Mouse (Mus musculus) limb, embryonic 13.5 days (tissue): ENCODE results near the gene Scube1. TPM values are rescaled to one million over a fixed set of nuclear protein-coding genes. Genes with fewer than 3 reads are reported as not detected.

Experiments used
- ATAC-seq: fragments of 200-750 bp; cut with Nextera tagmentation; 2 replicates; pipeline ENCODE4 v1.8.0; 2017; ENCODE audit warnings: low read depth, moderate number of reproducible peaks, moderate TSS enrichment; ENCODE audit not compliant: low FRiP score
- H3K27ac ChIP-seq: fragments of 300-500 bp; sonication (generic); 2 replicates; pipeline ENCODE4 v1.5.1; 2015; ENCODE audit warnings: inconsistent platforms, mild to moderate bottlenecking, moderate library complexity
- H3K27me3 ChIP-seq: fragments of 300-500 bp; sonication (generic); 2 replicates; pipeline ENCODE4 v1.6.1; 2015; ENCODE audit warnings: mild to moderate bottlenecking, inconsistent platforms
- H3K36me3 ChIP-seq: fragments of 300-500 bp; sonication (generic); 2 replicates; pipeline ENCODE4 v1.6.1; 2015; ENCODE audit warnings: inconsistent platforms, mild to moderate bottlenecking, moderate library complexity
- H3K4me1 ChIP-seq: fragments of 300-500 bp; sonication (generic); 2 replicates; pipeline ENCODE4 v1.6.1; 2015; ENCODE audit warnings: inconsistent platforms
- H3K4me2 ChIP-seq: fragments of 300-500 bp; sonication (generic); replicated peaks from 2 replicates; pipeline ENCODE4 v1.6.1; 2015; ENCODE audit warnings: inconsistent platforms, mild to moderate bottlenecking, moderate library complexity
- H3K4me3 ChIP-seq: fragments of 300-500 bp; sonication (generic); 2 replicates; pipeline ENCODE4 v1.5.1; 2015; ENCODE audit warnings: moderate library complexity, mild to moderate bottlenecking, inconsistent platforms
- H3K9ac ChIP-seq: fragments of 300-500 bp; sonication (generic); 2 replicates; pipeline ENCODE4 v1.6.1; 2015; ENCODE audit warnings: mild to moderate bottlenecking, inconsistent platforms
- H3K9me3 ChIP-seq: fragments of 300-500 bp; sonication (generic); 2 replicates; pipeline ENCODE4 v1.6.1; 2016; ENCODE audit warnings: inconsistent platforms
- WGBS: fragments of 180-500 bp; shearing (Covaris S2); methylation state at CpG from one replicate; pipeline ENCODE4 v1.1.7; 2015; 5-methylcytosine and 5-hydroxymethylcytosine counted together
- polyA plus RNA-seq: library from polyadenylated mRNA; unstranded; fragments of >200 nt; fragmentation: Nextera tagmentation; extraction: Ambion mirVana; gene quantifications from 2 replicates; pipeline ENCODE4 v1.2.1, GENCODE M21; 2015

The Scube1 gene
- polyA plus RNA-seq, 1 experiment from 2014 or later = 22.0 TPM

DNA sequence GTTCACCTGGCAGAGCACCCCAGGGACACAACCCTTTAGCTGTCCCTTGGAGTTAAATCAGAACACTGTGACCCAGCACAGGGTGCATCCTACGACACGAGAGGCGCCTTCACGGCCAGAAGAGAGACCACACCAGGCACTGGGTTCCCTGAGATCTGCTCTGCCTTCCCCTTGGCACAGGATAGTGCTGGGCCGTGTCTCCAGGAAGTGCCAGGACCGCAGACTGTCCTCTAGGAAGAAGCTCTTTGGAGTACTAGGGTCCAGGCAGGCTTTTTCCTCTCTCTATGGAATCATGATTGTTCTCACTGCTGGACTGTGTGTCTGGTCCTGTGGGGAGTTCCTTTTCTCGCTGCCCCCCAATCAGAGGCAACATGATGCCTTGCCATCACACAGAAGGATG lies 44.5 kb downstream of the Scube1 start:
- Histone ChIP-seq H3K4me1 (peaks cover 67% of the 10 kb centered on the region), H3K4me3 (no peak overlapping the region), H3K4me2 (no peak overlapping the region), H3K27ac (no peak overlapping the region), H3K36me3 (no peaks in the 10 kb centered on the region; the same call in 1 of the 2 replicates), H3K9me3 (no peaks in the 10 kb centered on the region), H3K9ac (no peak overlapping the region), H3K27me3 (peaks cover 59% of the 10 kb centered on the region)
- ATAC-seq = no peak
- WGBS = 75% methylated on average over 7 of the region's 7 CpGs

DNA sequence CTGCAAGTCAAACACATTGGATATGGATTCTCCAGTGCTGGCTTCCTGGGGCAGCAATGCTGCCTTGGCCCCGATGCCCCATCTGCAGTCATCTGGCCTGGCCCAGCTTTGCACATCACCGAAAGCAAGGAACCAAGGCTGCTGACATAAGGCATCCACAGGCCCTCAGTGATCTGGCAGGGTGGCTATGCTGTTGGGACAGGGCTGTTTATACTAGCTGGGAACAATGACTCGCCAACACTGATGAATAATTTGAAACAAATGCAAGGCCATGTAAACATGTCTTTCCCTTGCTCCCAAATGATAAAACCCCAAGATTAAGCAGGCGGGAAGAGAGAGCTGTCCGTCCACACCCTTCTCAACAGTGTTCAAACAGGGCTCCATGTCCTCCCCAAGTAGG lies 45.1 kb downstream of the Scube1 start:
- Histone ChIP-seq H3K27ac (no peak overlapping the region), H3K9me3 (no peaks in the 10 kb centered on the region), H3K4me1 (peaks cover 67% of the 10 kb centered on the region), H3K27me3 (peaks cover 64% of the 10 kb centered on the region), H3K9ac (no peak overlapping the region), H3K36me3 (no peaks in the 10 kb centered on the region; the same call in 1 of the 2 replicates), H3K4me2 (no peak overlapping the region), H3K4me3 (no peak overlapping the region)
- 74% methylated on average over 5 of the region's 5 CpGs for whole genome bisulfite sequencing
- ATAC-seq = no peak

DNA sequence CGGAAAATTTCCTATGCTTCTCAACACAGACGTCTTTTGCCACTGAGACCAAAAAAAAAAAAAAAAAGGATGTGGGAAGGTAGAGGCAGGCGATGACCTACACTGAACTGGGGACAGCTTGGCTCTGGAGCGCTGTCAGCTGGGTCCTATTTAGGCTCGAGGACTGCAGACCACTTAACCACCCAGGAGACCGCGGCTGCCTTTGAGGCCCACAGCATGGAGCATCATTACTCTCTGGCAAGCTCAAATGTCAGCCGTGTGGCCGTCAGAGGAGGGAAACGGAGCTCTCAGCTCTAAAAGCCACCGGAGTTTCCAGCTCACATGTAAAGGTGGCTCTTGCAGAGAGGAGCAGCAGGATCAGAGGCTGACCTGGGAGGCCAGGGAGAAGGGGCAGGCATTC lies 46.2 kb downstream of the Scube1 start:
- peak; percentile 26; the same call in 1 of the 2 replicates for ATAC-seq
- H3K27me3 ChIP-seq = peaks cover 72% of the 10 kb centered on the region
- no peaks in the 10 kb centered on the region; the same call in 1 of the 2 replicates for H3K36me3 ChIP-seq
- peak overlapping the region; percentile 77 for H3K27ac ChIP-seq
- no peaks in the 10 kb centered on the region for H3K9me3 ChIP-seq
- no peak overlapping the region for H3K9ac ChIP-seq
- 3% methylated on average over 11 of the region's 11 CpGs for WGBS
- peaks cover 63% of the 10 kb centered on the region for H3K4me1 ChIP-seq
- peak overlapping the region; percentile 50 for H3K4me2 ChIP-seq
- H3K4me3 ChIP-seq = no peak overlapping the region

DNA sequence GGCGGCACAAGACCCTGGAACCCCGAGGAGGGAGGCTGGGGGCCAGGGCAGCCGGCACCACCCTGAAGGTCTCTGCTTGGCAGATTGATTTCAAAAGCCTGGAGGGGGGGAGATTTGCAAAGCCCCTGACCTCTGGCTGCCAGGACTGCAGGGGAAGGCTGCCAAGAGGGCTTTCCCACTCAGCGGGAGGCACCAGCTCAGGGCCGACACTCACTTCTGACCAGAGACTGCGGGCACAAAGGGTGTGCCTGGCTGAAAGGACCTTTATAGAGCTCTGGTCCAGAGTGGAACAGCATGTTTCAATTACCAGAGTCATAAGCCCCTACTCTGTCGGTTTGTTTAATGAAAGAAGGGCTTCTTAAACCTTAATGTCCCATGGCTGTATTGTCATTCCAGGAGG lies 46.7 kb downstream of the Scube1 start:
- peak overlapping the region; percentile 77; the same call in 1 of the 2 replicates for H3K27ac ChIP-seq
- H3K4me1 ChIP-seq = peaks cover 58% of the 10 kb centered on the region
- H3K4me2 ChIP-seq = peak overlapping the region; percentile 50
- H3K9me3 ChIP-seq = no peaks in the 10 kb centered on the region
- H3K9ac ChIP-seq = peak overlapping the region; percentile 13
- H3K4me3 ChIP-seq = peak overlapping the region; percentile 8; the same call in 1 of the 2 replicates
- peaks cover 74% of the 10 kb centered on the region for H3K27me3 ChIP-seq
- 9% methylated on average over 7 of the region's 7 CpGs for WGBS
- H3K36me3 ChIP-seq = no peaks in the 10 kb centered on the region; the same call in 1 of the 2 replicates
- ATAC-seq = peak; percentile 64

DNA sequence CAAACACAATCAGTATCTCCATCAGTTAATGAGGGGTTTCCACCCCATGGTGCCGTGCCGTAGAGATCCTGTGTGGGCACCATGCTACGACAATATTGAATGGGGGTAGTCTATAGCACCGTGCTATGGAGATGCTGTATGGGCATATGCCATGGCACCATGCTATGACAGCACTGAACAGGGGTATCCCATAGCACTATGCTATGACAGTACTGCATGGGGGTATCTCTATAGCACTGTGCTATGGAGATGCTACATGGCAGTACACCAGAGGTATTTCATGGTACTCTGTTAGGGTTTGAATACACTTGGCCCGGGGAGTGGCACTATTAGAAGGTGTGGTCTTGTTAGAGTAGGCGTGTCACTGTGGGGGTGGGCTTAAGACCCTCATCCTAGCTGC lies 47.7 kb downstream of the Scube1 start:
- ATAC-seq = 0 out of 2 replicates have a peak, but pooled peaks have one; percentile 18
- Histone ChIP-seq H3K9ac (no peak overlapping the region), H3K4me2 (no peak overlapping the region), H3K9me3 (no peaks in the 10 kb centered on the region; the same call in 1 of the 2 replicates), H3K27me3 (peaks cover 83% of the 10 kb centered on the region), H3K36me3 (peaks cover 3% of the 10 kb centered on the region; the same call in 1 of the 2 replicates), H3K4me1 (peaks cover 48% of the 10 kb centered on the region), H3K4me3 (no peak overlapping the region), H3K27ac (no peak overlapping the region)
- 85% methylated on average over 6 of the region's 6 CpGs for WGBS

DNA sequence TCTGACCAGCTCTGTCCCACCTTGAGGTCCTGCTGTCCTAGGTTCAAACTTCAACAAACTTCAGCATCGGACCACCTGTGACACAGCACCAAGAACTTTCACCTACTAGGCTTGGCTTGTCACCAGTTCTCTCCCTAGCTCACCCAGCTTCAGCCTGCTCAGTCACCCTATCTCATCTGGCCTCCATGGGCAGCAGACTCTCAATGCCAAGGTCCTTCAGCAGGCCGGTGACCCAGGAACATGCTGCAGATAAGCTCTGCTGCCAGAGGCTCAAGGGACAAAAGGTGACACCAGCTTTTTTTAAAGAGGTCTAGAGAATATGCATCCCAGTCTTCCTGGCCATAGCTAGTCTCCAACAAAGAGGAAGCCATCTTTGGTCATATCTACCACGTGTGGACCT lies 48.5 kb downstream of the Scube1 start:
- WGBS = 91% methylated on average over 3 of the region's 3 CpGs
- Histone ChIP-seq H3K27me3 (peaks cover 83% of the 10 kb centered on the region), H3K4me3 (no peak overlapping the region), H3K36me3 (peaks cover 3% of the 10 kb centered on the region; the same call in 1 of the 2 replicates), H3K9me3 (no peaks in the 10 kb centered on the region; the same call in 1 of the 2 replicates), H3K9ac (no peak overlapping the region), H3K4me1 (peaks cover 40% of the 10 kb centered on the region), H3K4me2 (no peak overlapping the region), H3K27ac (no peak overlapping the region)
- no peak for ATAC-seq

DNA sequence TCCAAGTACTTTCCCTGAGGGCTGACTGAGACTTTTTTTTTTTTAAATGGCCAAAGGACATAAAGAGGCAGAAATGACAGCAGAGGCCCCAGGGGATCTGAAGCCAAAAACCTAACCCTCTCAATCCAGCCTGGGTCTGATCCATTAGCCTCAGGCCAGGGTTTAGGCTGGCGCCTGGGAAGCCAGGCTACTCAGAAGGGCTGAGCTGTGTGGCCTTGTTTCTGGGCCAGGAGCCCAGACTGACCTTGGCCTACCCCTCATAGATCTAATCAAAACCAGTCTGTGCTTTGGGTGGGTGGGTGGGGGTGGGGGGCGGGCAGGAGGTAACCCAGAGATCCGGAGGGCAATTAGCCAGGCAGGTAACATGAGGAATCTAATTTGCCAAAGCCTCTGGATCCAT lies 51.2 kb downstream of the Scube1 start:
- WGBS = 40% methylated on average over 3 of the region's 3 CpGs
- Histone ChIP-seq H3K4me1 (peaks cover 16% of the 10 kb centered on the region), H3K4me2 (no peak overlapping the region), H3K27ac (no peak overlapping the region), H3K27me3 (peaks cover 84% of the 10 kb centered on the region), H3K4me3 (no peak overlapping the region), H3K9me3 (no peaks in the 10 kb centered on the region; the same call in 1 of the 2 replicates), H3K9ac (no peak overlapping the region), H3K36me3 (peaks cover 3% of the 10 kb centered on the region; the same call in 1 of the 2 replicates)
- no peak for ATAC-seq

DNA sequence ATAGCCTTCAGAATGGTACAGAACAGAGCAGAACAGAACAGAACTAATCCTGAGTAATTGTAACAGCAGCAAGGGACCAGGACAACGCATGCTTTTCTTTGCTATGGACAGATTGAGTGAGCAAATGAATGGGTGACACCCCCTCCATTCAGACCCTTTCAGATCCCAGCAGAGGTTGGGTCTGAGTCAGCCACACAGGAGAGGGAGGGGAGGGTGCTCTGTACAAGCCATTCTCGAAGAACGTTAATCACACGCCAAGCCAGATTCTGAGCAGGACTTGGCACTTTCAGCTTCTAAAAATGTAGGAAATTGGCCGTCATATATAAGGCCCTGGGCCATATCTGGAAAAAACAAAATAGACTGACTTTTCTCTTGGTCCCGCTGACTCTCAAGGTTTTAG lies 57.3 kb downstream of the Scube1 start:
- no peaks in the 10 kb centered on the region; the same call in 1 of the 2 replicates for H3K9me3 ChIP-seq
- no peak overlapping the region for H3K9ac ChIP-seq
- no peak overlapping the region for H3K4me3 ChIP-seq
- peaks cover 33% of the 10 kb centered on the region for H3K4me1 ChIP-seq
- 0 out of 2 replicates have a peak, but pooled peaks cover 2% of the 10 kb centered on the region for H3K36me3 ChIP-seq
- no peak for ATAC-seq
- H3K27me3 ChIP-seq = peaks cover 81% of the 10 kb centered on the region
- 26% methylated on average over 6 of the region's 6 CpGs for WGBS
- no peak overlapping the region for H3K4me2 ChIP-seq
- no peak overlapping the region for H3K27ac ChIP-seq

DNA sequence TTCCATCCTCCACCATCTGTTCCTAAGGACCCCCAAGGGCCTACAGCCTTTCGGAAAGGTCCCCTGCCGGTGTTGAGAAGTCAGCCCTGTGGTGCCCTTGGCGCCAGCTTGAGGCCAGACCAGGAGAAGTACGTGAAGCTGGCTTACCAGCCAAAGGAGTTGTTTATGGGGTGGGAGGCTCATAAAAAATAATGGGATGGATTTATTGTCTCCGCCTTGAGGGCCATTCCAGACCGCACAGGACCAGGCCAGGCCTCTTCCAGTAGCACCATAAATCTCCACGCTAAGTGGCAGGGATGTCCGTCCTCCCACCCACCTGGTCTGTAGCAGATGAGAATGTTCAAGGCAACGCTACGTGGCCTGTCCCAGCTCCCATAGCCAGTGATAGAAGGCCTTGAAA lies 58.4 kb downstream of the Scube1 start:
- H3K4me1 ChIP-seq = peaks cover 36% of the 10 kb centered on the region
- H3K9ac ChIP-seq = no peak overlapping the region; the same call in 1 of the 2 replicates
- H3K36me3 ChIP-seq = no peaks in the 10 kb centered on the region
- peaks cover 73% of the 10 kb centered on the region for H3K27me3 ChIP-seq
- no peak overlapping the region for H3K4me3 ChIP-seq
- H3K4me2 ChIP-seq = peak overlapping the region; percentile 15
- H3K27ac ChIP-seq = no peak overlapping the region
- H3K9me3 ChIP-seq = no peaks in the 10 kb centered on the region
- 10% methylated on average over 10 of the region's 10 CpGs for WGBS
- ATAC-seq = peak; percentile 66

DNA sequence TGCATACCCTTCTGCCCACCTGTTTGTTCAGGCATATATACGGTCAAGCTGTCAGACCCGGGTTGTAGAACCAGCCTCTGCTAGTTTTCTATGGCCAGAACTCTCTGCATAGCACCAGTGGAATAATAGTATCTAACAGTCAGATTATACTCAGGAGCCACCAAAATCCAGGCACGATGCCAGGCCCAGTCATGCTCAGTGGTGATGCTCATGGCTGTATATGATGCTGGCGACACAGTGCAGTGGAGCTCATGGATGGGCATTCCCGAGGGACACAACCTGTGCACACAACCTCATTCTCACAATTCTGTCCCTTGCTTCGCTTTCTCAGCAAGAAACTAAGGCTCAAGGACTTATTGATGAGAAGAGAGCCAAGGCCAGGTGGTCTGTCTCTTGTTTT lies 58.8 kb downstream of the Scube1 start:
- H3K27ac ChIP-seq = no peak overlapping the region
- no peaks in the 10 kb centered on the region for H3K9me3 ChIP-seq
- peaks cover 71% of the 10 kb centered on the region for H3K27me3 ChIP-seq
- WGBS = 38% methylated on average over 6 of the region's 6 CpGs
- H3K36me3 ChIP-seq = no peaks in the 10 kb centered on the region
- H3K4me2 ChIP-seq = no peak overlapping the region
- peak overlapping the region; percentile 2; the same call in 1 of the 2 replicates for H3K9ac ChIP-seq
- peaks cover 36% of the 10 kb centered on the region for H3K4me1 ChIP-seq
- no peak overlapping the region for H3K4me3 ChIP-seq
- ATAC-seq = peak; percentile 20; the same call in 1 of the 2 replicates

DNA sequence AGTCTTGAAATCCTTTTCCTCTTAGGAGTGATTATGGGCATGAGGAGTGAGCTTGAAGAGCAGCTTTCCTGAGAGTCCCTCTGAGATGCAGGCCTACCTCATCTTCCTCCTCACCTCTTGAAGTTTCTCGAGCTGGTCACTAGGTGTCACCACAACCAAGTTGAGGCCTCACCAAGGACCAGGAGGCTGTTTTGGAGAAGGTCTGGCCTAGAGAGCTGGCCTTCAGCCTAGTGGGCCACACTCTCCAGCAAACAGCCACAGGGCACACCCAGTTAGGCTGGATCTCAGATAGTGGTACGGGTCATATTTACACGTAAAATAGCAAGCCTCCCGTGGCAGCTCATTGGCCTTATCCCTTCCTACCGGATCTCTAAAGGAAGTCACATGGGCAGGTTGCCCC lies 60.1 kb downstream of the Scube1 start:
- no peaks in the 10 kb centered on the region for H3K9me3 ChIP-seq
- no peak overlapping the region for H3K27ac ChIP-seq
- H3K4me3 ChIP-seq = no peak overlapping the region
- H3K9ac ChIP-seq = no peak overlapping the region
- no peak overlapping the region for H3K4me2 ChIP-seq
- peaks cover 70% of the 10 kb centered on the region for H3K27me3 ChIP-seq
- H3K36me3 ChIP-seq = no peaks in the 10 kb centered on the region
- whole genome bisulfite sequencing = 45% methylated on average over 5 of the region's 5 CpGs
- no peak for ATAC-seq
- peaks cover 36% of the 10 kb centered on the region for H3K4me1 ChIP-seq

DNA sequence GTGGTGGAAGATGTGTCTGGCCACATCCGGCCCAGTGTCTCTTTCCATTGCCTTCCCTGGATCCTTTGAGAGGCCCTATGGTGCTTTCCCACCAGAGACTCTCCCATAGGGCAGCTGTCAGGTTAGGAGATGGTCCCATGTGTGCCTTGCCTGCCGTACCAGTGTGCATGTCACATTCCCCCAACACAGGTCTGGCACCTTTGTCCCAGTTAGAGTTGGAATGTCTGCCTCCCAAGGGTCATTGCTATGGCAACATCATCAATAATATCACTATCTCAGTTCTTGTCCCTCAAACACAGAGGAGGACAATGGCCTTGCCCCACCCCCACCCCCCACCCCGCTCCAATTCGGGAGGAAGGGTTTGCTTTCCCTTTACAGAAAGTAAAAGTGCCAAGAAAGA lies 61.8 kb downstream of the Scube1 start:
- 72% methylated on average over 4 of the region's 4 CpGs for WGBS
- Histone ChIP-seq H3K4me1 (peaks cover 36% of the 10 kb centered on the region), H3K36me3 (no peaks in the 10 kb centered on the region), H3K27me3 (peaks cover 62% of the 10 kb centered on the region), H3K9ac (no peak overlapping the region), H3K27ac (no peak overlapping the region), H3K9me3 (no peaks in the 10 kb centered on the region), H3K4me2 (no peak overlapping the region), H3K4me3 (no peak overlapping the region)
- ATAC-seq = no peak

DNA sequence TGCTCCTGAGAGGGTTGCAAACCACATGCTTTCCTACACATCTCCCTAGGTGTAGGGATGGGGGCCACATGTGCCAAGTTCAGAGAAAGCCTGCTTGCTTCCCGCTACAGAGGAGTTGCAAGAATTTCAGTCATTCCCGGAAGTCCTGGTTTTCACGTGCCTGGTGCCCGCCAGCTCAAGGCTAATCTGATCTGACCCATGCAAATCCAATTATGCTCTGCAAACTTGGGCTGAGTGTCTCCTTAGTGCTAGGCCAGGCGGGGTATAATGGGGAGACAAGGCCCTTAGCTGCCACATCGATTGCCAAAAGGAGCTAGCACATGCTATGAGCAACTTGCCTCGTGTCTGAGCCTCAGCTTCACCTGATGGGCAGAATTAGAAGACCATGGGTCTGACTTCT lies 62.7 kb downstream of the Scube1 start:
- Histone ChIP-seq H3K9me3 (no peaks in the 10 kb centered on the region), H3K27ac (no peak overlapping the region), H3K36me3 (no peaks in the 10 kb centered on the region), H3K9ac (no peak overlapping the region), H3K4me1 (peaks cover 28% of the 10 kb centered on the region), H3K27me3 (peaks cover 60% of the 10 kb centered on the region), H3K4me2 (no peak overlapping the region), H3K4me3 (no peak overlapping the region)
- ATAC-seq = no peak
- 43% methylated on average over 7 of the region's 7 CpGs for WGBS
